Mouse (Mus musculus): ENCODE data around the gene Bach2.

Gene Bach2

GRCm38 (mm10) chr4:32238366-32238854, at the start of gene Bach2:
TSS of gene Bach2 (plus strand) at chr4:32238804.
- DNase-seq (ENCODE audit: low spot score), result peak; percentile 97

GRCm38 (mm10) chr4:32189416-32190036, 49.1 kb upstream of the Bach2 start:
- no peak for DNase-seq (ENCODE audit: low spot score)

GRCm38 (mm10) chr4:32190506-32190905, 48.1 kb upstream of the Bach2 start:
- DNase-seq (ENCODE audit: low spot score), result no peak

GRCm38 (mm10) chr4:32195945-32196921, 42.4 kb upstream of the Bach2 start:
- peak; percentile 54 for DNase-seq (ENCODE audit: low spot score)

- no peak for DNase-seq (ENCODE audit: low spot score)
These were observed 40.6 kb upstream of the Bach2 start for GRCm38 (mm10) chr4:32198031-32198430.

GRCm38 (mm10) chr4:32198589-32198988, 40.0 kb upstream of the Bach2 start:
- DNase-seq (ENCODE audit: low spot score), result no peak

- no peak for DNase-seq (ENCODE audit: low spot score)
These were observed 39.4 kb upstream of the Bach2 start for GRCm38 (mm10) chr4:32199156-32199555.

- no peak for DNase-seq (ENCODE audit: low spot score)
These were observed 37.5 kb upstream of the Bach2 start for GRCm38 (mm10) chr4:32201114-32201513.

GRCm38 (mm10) chr4:32202362-32202761, 36.2 kb upstream of the Bach2 start:
- no peak for DNase-seq (ENCODE audit: low spot score)

- no peak for DNase-seq (ENCODE audit: low spot score)
These were observed 33.8 kb upstream of the Bach2 start for GRCm38 (mm10) chr4:32204819-32205218.

GRCm38 (mm10) chr4:32205825-32206224, 32.8 kb upstream of the Bach2 start:
- DNase-seq (ENCODE audit: low spot score), result no peak

- no peak for DNase-seq (ENCODE audit: low spot score)
These were observed 28.6 kb upstream of the Bach2 start for GRCm38 (mm10) chr4:32209995-32210394.

GRCm38 (mm10) chr4:32210424-32211184, 28.0 kb upstream of the Bach2 start:
- no peak for DNase-seq (ENCODE audit: low spot score)

- no peak for DNase-seq (ENCODE audit: low spot score)
These were observed 26.0 kb upstream of the Bach2 start for GRCm38 (mm10) chr4:32212593-32212992.

- no peak for DNase-seq (ENCODE audit: low spot score)
These were observed 22.1 kb upstream of the Bach2 start for GRCm38 (mm10) chr4:32216466-32216865.

- no peak for DNase-seq (ENCODE audit: low spot score)
These were observed 21.6 kb upstream of the Bach2 start for GRCm38 (mm10) chr4:32217016-32217415.

- DNase-seq (ENCODE audit: low spot score), result no peak
These were observed 21.0 kb upstream of the Bach2 start for GRCm38 (mm10) chr4:32217593-32217992.

GRCm38 (mm10) chr4:32218371-32218770, 20.2 kb upstream of the Bach2 start:
- no peak for DNase-seq (ENCODE audit: low spot score)

- peak; percentile 58 for DNase-seq (ENCODE audit: low spot score)
These were observed 19.0 kb upstream of the Bach2 start for GRCm38 (mm10) chr4:32219428-32220128.

- DNase-seq (ENCODE audit: low spot score), result no peak
These were observed 18.5 kb upstream of the Bach2 start for GRCm38 (mm10) chr4:32220129-32220491.

- no peak for DNase-seq (ENCODE audit: low spot score)
These were observed 17.6 kb upstream of the Bach2 start for GRCm38 (mm10) chr4:32220961-32221360.

GRCm38 (mm10) chr4:32223563-32223962, 15.0 kb upstream of the Bach2 start:
- no peak for DNase-seq (ENCODE audit: low spot score)

Data from embryo, embryonic 10 days (tissue).